Mouse (Mus musculus) CD4-positive helper T cell, adult 2 months (primary cell): Measurements from ENCODE around the gene Fyb2.

Experiments used
- DNase-seq: peaks from one replicate; pipeline ENCODE4 v3.0.0-alpha.2; 2012; ENCODE audit warnings: low read depth, missing footprints, low spot score

Gene Fyb2

DNA sequence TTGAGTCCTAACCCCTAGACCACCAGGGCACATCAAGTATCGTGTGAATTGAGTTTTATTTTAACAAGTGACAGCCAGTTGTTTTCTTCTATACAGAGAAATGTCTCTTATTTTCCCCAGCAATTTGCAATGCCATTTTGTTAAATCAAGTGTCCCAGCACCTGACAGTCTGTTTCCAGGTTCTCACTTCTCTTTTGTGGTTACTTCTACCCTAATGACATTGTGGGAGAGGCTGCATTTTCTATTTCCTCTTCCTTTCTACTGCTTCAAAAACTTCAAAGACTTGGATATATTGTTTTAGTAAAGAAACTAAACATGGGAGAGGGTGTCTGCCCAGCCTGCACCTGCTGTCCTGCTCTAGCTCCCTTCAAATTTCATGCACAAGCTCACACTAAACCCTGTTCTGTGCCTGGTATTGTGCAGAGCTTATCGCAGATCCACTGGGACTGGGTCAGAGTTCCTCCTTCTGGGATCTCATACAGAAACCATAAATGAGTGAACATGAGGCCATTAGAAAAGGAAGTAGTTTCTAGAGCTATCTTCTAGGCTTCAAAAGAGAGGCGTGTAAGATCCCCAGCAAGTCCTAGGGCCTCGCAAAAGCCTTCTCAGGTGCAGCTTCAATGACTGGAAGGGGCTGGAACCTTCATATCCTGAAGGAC is 94.2 kb downstream of the Fyb2 start:
- DNase-seq, result no peak

DNA sequence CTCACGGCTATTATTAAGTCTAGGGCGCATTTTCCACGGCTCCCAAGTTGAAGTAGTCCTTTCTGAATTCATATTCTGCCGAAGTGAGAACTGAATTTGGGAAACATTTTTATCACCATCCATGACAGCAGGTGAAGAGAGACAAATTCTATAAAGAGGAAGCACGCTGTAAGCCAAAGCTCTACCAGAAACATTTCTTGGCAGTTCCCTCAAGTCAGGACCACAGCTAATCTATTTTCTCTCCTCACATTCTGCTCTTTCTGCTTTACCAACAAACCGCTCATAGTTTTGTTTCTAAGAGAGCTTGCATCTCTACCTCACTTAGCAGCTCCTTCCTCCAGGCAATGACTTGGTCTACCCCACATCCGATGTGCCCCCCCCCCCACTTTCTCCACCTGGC is 100.5 kb downstream of the Fyb2 start:
- no peak for DNase-seq

DNA sequence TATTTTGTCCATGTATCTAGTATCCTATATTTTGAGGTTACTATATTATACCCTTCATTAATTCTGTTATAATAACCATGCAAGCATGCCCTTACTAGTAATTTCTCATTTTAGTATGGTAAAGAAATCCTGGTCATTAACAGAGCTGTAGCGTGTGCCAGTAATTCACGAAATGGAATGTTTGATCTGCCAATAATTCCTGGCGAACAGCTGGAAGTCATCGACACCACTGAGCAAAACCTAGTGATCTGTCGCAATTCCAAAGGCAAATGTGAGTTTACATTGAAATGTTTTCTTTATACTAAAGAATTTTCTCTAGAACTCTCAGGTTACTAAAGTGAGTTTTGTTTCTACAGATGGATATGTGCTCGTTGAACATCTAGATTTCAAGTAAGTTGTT is 102.2 kb downstream of the Fyb2 start:
- no peak for DNase-seq

DNA sequence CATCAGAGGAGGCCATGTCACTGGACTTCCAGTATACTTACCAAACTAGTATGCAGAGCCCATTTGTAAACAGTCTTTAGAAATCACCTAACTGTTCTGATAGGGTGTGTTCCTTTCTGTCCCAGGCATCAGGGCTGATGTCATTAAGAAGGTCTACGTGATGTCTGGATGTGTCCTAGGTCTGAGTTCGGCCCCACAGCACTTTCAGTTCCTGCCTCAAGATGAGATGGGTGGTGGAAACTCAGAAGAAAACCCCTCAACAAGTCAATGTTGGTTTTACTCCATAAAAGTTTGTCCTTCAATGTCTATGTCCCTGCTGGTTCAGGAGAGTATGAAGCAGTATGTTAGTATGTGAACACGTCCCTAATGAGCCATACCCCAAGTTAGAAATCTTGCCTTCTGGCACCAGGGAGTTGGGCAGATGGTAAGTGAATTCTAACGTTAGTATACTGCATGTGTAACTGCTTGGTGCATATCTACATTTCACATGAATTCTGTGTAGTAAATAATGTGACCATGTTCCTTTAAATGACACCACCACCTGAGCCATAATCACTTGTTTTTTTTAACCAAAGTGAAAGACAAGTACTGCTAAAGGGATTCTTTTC is 102.9 kb downstream of the Fyb2 start:
- DNase-seq, result no peak

DNA sequence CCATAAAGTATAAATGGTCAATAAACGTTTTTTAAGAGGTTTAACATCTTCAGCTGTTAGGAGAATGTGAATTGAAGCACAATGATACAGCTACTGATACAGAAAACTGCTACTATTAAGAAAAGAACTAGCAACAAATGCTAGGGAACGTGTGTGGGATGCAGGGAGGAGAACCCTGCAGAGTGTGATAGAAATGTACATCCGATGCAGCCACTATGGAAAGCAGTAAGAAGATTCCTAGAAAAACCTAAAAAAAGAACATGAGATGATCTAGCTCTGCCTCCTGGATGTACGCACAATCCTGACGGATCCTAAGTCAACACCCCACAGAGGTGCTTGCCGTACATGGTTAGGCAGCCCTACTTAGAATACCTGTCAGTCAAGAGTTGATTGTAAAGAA is 114.0 kb downstream of the Fyb2 start:
- no peak for DNase-seq

DNA sequence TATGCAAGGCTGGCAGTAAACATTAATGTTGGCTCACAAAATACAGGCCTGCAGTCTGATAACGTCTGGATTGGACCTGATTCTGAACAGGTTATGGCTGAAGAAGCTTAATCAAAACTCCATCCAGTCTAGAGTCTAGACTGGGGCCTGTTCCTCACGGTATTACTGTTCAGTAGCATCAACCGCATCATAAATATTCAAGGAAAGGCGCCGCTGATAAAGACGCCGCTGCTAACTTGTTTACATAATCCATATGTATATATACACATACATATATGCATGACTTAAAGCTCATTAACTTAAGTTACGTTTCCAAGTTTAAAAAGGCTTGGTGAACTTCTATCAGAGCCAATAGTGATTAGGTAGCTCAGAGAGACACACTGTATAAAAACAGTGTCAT is 117.8 kb downstream of the Fyb2 start:
- DNase-seq, result no peak

DNA sequence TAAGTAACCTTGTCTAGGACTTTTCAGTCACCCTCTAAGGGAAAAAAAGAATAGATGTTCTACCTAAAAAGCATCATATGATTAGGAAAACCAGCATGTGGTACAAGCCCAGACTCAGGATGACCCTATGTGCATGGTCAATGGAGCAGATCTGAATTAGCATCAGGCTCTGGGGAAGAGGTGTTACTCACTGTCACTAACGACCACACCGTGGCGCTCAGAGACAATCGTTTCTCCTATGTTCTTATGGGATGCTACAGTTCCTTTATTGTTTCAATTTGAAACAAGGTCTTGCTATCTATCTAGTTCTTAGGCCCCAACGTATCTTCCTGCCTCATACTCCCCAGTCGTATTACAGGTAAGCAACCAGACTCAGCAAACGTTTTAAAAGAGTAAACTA is 119.9 kb downstream of the Fyb2 start:
- no peak for DNase-seq

DNA sequence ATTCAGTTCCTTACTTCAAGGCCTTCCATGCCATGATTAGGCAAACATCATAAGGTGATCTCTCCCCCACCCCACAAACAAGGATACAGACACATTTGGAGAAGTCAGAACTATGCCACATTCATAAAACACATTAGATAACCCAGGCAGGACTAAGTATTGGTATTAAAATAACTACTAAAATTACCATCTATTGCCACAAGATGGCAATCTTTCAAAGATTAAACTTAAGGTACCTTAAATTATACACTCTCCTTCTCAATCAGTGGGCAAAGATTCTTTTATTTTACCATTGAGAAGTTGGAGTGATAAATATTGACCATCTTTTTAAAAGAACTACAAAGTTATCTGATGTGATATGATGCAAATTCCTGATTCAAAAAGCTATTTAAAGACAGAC is 121.0 kb downstream of the Fyb2 start:
- no peak for DNase-seq

DNA sequence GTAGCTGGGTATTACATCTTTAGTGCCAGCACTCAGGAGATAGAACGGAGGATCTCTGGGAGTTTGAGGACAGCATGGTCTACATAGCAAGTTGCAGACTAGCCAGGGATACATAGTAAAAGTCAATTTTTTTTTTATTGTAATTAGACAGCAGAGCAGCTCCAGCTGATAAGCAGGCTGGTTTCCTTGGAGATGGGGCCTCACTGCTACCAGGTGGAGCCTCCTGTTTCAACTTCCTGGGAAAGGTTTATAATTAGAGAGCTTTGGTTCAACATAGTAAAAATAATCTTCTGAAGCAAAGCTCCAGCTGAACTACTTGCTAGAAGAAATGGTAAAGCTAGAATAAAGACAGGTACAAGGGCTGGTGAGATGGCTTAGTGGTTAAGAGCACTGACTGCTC is 136.8 kb downstream of the Fyb2 start:
- no peak for DNase-seq

DNA sequence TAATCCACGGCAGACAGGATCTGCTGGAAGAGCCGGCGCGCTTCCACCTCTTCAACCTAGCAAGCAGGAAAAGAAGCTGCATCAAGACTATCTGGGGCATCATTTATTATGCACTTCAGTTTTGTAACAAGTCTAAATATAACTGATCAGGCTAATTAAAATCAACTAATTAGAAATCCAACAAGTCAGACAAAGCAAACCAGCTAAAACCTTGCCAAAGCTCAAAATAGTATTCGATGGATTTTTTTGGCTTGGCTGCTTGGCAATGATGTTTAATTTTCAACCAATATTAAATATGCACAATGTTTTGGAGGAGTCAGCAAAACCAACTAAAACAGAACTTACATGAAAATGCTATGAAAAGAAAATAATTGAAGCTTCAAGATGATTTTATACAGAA is 138.0 kb downstream of the Fyb2 start:
- no peak for DNase-seq
